Mouse (Mus musculus): ENCODE data around the gene Cfap221. TPM values are rescaled to one million over a fixed set of nuclear protein-coding genes. Genes with fewer than 3 reads are reported as not detected.

Cfap221 gene
- total and polyA plus RNA-seq, 3 experiments = not detected

DNA sequence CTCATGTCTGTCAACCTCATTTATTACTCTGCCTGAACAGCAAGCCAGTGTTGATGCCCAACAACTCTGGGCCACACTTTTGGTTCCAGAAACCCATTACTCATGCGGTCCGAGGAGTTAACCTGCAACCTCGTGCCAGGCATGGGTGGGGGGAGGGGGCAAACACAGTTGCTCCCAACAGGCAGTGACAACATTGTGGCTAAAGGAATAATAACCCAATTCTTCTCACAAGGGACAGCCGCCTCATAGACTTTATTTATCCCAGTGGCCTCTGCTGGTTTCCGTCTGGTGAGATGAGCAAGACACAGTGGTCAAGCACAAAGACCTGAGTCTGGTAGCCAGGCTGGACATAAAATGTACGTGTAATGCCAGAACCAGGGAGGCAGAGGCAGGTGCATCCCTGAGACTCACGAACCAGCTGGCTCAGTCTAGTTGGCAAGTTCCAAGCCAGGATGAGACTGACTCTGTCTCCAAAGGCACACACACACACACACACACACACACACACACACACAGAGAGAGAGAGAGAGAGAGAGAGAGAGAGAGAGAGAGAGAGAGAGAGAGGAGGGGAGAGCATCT, 38.5 kb upstream of the Cfap221 start:
- Histone ChIP-seq H3K4me1 (ENCODE audit: control insufficient read depth in 1 of 2, insufficient read depth in 2 of 2) (peaks cover 0 to 4% of the 10 kb centered on the region in 2 experiments; a peak in 2 of 4 replicates), H3K4me2 (ENCODE audit: insufficient read depth, low read depth, poor library complexity, severe bottlenecking) (no peak overlapping the region), H3K4me3 (replicated peaks in 1 of 3; ENCODE audit: low read depth in 2 of 3, low read length in 2 of 3, poor library complexity in 1 of 3) (no peak overlapping the region), H3K27me3 (replicated peaks) (peaks cover 5% of the 10 kb centered on the region), H3K79me2 (replicated peaks; ENCODE audit: control insufficient read depth, extremely low read depth, insufficient read depth, poor library complexity, severe bottlenecking) (no peaks in the 10 kb centered on the region), H3K9me3 (replicated peaks; ENCODE audit: low read length) (no peaks in the 10 kb centered on the region), H3K27ac (ENCODE audit: insufficient read depth, low read depth) (no peak overlapping the region), H3K36me3 (replicated peaks in 1 of 2; ENCODE audit: control insufficient read depth in 1 of 2, insufficient read depth in 1 of 2, low read length in 1 of 2) (no peaks in the 10 kb centered on the region), H3K9ac (ENCODE audit: insufficient read depth, low read depth) (no peak overlapping the region)
- in situ Hi-C loops (cut with MboI; ENCODE audit: low pct_ligation_motif_present, low pct_unique_long_range_greater_than_20kb, low sequenced_read_pairs) (no loop called here), dilution Hi-C loops (cut with MboI; ENCODE audit: extremely low pct_ligation_motif_present, extremely low pct_unique_long_range_greater_than_20kb, low sequenced_read_pairs) (no loop called here)
- DNase-seq (ENCODE audit: extremely low read depth) = no peak
- TF ChIP-seq BHLHE40 (IDR thresholded peaks at IDR 0.05; ENCODE audit: low read depth, low read length) (no peak), TCF12 (IDR thresholded peaks at IDR 0.05; ENCODE audit: low read depth, low read length) (no peak), NRF1 (IDR thresholded peaks at IDR 0.05; ENCODE audit: low read depth, low read length) (no peak), SMC3 (IDR thresholded peaks at IDR 0.05; ENCODE audit: low read depth, low read length) (no peak)

DNA sequence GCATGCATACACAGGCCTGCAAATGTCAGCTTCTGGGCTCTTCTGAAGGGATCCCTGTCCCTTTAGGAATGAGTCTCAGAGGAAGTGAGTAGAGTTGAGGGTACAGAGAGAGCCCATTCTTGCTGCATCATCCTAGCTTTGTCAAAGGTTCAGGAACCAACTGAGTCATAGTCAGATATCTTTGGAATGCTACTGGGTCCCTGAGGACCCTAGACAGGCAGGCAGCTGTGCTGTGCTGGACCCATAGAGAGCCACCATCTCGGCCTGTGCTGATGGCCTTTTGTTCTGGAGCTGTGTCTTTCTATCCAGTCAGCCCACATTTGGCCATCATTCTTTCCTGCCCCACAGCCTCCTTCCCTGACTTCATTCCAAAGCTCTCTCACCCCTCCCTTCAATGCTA, 37.8 kb upstream of the Cfap221 start:
- Histone ChIP-seq H3K36me3 (replicated peaks in 1 of 2; ENCODE audit: control insufficient read depth in 1 of 2, insufficient read depth in 1 of 2, low read length in 1 of 2) (no peaks in the 10 kb centered on the region), H3K9me3 (replicated peaks; ENCODE audit: low read length) (no peaks in the 10 kb centered on the region), H3K27me3 (replicated peaks) (peaks cover 5% of the 10 kb centered on the region), H3K4me2 (ENCODE audit: insufficient read depth, low read depth, poor library complexity, severe bottlenecking) (no peak overlapping the region), H3K9ac (ENCODE audit: insufficient read depth, low read depth) (no peak overlapping the region), H3K4me1 (ENCODE audit: control insufficient read depth in 1 of 2, insufficient read depth in 2 of 2) (peaks cover 0 to 4% of the 10 kb centered on the region in 2 experiments; a peak in 2 of 4 replicates), H3K79me2 (replicated peaks; ENCODE audit: control insufficient read depth, extremely low read depth, insufficient read depth, poor library complexity, severe bottlenecking) (no peaks in the 10 kb centered on the region), H3K4me3 (replicated peaks in 1 of 3; ENCODE audit: low read depth in 2 of 3, low read length in 2 of 3, poor library complexity in 1 of 3) (no peak overlapping the region), H3K27ac (ENCODE audit: insufficient read depth, low read depth) (no peak overlapping the region)
- dilution Hi-C loops (cut with MboI; ENCODE audit: extremely low pct_ligation_motif_present, extremely low pct_unique_long_range_greater_than_20kb, low sequenced_read_pairs) = no loop called here
- in situ Hi-C loops (cut with MboI; ENCODE audit: low pct_ligation_motif_present, low pct_unique_long_range_greater_than_20kb, low sequenced_read_pairs) = loop anchor here (5.0 kb wide), 2 partner anchors 63 to 113 kb away; no protein-coding TSS in a partner anchor
- TF ChIP-seq MAX (IDR thresholded peaks at IDR 0.05; ENCODE audit: low read length) (no peak), CHD1 (IDR thresholded peaks at IDR 0.05; ENCODE audit: low read depth, low read length) (no peak)
- no peak for DNase-seq (ENCODE audit: extremely low read depth)

- Histone ChIP-seq H3K27me3 (replicated peaks) (peaks cover 5% of the 10 kb centered on the region), H3K36me3 (replicated peaks in 1 of 2; ENCODE audit: control insufficient read depth in 1 of 2, insufficient read depth in 1 of 2, low read length in 1 of 2) (no peaks in the 10 kb centered on the region), H3K4me2 (ENCODE audit: insufficient read depth, low read depth, poor library complexity, severe bottlenecking) (no peak overlapping the region), H3K4me1 (ENCODE audit: control insufficient read depth in 1 of 2, insufficient read depth in 2 of 2) (peaks cover 0 to 5% of the 10 kb centered on the region in 2 experiments; a peak in 2 of 4 replicates), H3K4me3 (replicated peaks in 1 of 3; ENCODE audit: low read depth in 2 of 3, low read length in 2 of 3, poor library complexity in 1 of 3) (no peak overlapping the region), H3K9ac (ENCODE audit: insufficient read depth, low read depth) (no peak overlapping the region), H3K9me3 (replicated peaks; ENCODE audit: low read length) (no peaks in the 10 kb centered on the region), H3K79me2 (replicated peaks; ENCODE audit: control insufficient read depth, extremely low read depth, insufficient read depth, poor library complexity, severe bottlenecking) (no peaks in the 10 kb centered on the region), H3K27ac (ENCODE audit: insufficient read depth, low read depth) (no peak overlapping the region)
- dilution Hi-C loops (cut with MboI; ENCODE audit: extremely low pct_ligation_motif_present, extremely low pct_unique_long_range_greater_than_20kb, low sequenced_read_pairs) (no loop called here), in situ Hi-C loops (cut with MboI; ENCODE audit: low pct_ligation_motif_present, low pct_unique_long_range_greater_than_20kb, low sequenced_read_pairs) (loop anchor here (5.0 kb wide), 2 partner anchors 64 to 114 kb away; no protein-coding TSS in a partner anchor)
- no peak for DNase-seq (ENCODE audit: extremely low read depth)
- TF ChIP-seq RAD21 (IDR thresholded peaks at IDR 0.05; ENCODE audit: low read depth, low read length) (no peak), CTCF (conservative IDR thresholded peaks at IDR 0.05 in 1 of 2, IDR thresholded peaks at IDR 0.05 in 1 of 2; ENCODE audit: low read depth in 2 of 2, low read length in 2 of 2) (no peak), MXI1 (IDR thresholded peaks at IDR 0.05; ENCODE audit: low read depth, low read length) (no peak), EP300 (IDR thresholded peaks at IDR 0.05; ENCODE audit: low read length) (no peak), GABPA (IDR thresholded peaks at IDR 0.05; ENCODE audit: insufficient replicate concordance, low read depth, low read length) (no peak), ZNF384 (IDR thresholded peaks at IDR 0.05; ENCODE audit: low read depth, low read length) (no peak), TCF12 (IDR thresholded peaks at IDR 0.05; ENCODE audit: low read depth, low read length) (no peak), ZKSCAN1 (IDR thresholded peaks at IDR 0.05; ENCODE audit: borderline replicate concordance, low read depth, low read length) (no peak), SIN3A (IDR thresholded peaks at IDR 0.05; ENCODE audit: low read length) (no peak), USF2 (conservative IDR thresholded peaks at IDR 0.05; ENCODE audit: low read depth, low read length) (no peak), ZMIZ1 (IDR thresholded peaks at IDR 0.05; ENCODE audit: low read depth, low read length) (no peak), BHLHE40 (IDR thresholded peaks at IDR 0.05; ENCODE audit: low read depth, low read length) (no peak), UBTF (IDR thresholded peaks at IDR 0.05; ENCODE audit: low read depth, low read length) (no peak), MAFK (IDR thresholded peaks at IDR 0.05; ENCODE audit: insufficient replicate concordance, low read length) (no peak), CHD1 (IDR thresholded peaks at IDR 0.05; ENCODE audit: low read depth, low read length) (no peak), USF1 (IDR thresholded peaks at IDR 0.05; ENCODE audit: low read depth, low read length) (no peak), POLR2A (IDR thresholded peaks at IDR 0.05; ENCODE audit: low read depth, low read length) (no peak), KAT2A (IDR thresholded peaks at IDR 0.05; ENCODE audit: insufficient replicate concordance, low read length) (no peak), MAX (IDR thresholded peaks at IDR 0.05; ENCODE audit: low read length) (no peak)
Observed at GRCm38 (mm10) chr1:120033469-120033854, 36.4 kb upstream of the Cfap221 start.

All from CH12.LX (cell line).